Mouse (Mus musculus): ENCODE results near the gene Ip6k2. TPM values are rescaled to one million over a fixed set of nuclear protein-coding genes. Genes with fewer than 3 reads are reported as not detected.

Gene Ip6k2
- 18.0 TPM for polyA plus RNA-seq (2017; shearing (Covaris generic))

DNA sequence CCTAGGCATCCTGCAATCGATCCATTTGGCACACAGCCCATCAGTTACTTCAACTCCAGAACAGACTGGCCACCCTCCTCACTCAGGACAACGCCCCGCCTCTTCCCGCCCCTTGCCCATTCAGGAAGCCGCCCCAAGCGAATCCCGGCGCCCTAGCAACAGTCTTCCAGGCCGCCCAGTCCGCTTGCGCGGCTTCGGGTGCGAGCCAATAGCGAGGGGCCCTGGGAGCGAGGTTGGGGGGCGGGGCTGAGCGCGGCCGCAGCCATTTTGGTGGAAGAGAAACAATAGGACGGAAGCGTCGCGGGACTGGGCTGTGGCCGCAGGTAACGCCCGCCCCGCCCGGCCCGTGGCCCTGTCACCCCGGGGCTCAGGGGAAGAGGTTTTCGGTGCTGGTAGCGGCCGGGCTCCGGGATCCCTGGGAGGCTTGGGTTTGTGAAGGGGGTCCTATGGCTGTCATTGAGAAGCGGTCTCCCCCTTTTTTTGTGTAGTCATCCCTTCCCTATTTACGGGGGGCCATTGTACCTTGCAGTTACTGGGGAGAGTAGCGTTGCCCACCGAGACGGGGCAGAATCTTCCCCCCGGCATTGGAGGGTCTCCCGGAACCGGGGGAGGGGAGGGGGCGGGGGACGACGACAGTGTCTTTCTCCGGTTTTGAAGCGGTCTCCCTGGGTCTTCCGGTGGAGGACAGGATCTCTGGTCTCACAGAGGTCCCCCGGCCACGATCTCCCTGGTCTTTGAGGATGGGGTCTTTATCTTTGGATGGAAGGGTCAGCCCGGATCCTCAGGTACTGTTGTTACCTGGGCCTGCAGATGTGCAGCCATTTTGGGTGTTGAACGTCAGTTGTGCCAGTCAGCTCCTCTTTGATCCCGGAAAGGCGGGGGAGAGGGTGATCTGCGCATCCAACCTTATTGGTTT is at the start of gene Ip6k2:
TSS of gene Ip6k2 (plus strand) at position 249 of the 916 bp plus-strand sequence.

DNA sequence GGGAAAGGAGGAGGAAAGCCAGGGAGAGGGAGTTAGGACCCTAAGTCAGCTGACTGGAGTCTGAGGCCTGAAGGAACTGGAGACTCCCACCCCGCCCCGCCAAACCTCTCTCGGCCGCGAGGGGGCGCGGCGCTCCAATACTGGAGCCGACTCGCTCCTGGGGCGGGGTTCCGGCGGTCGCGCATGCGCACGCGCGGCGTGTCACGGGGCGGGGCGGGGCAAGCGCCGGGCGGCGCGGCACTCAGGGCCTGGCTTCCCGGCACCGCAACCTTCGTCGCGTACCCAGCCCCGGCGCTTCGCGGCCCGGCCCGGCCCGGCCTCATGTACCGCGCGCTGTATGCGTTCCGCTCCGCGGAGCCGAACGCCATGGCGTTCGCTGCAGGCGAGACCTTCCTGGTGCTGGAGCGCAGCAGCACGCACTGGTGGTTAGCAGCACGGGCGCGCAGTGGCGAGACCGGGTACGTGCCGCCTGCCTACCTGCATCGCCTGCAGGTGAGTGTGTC is 24.6 kb downstream of the Ip6k2 start, which contains the start of gene Nckipsd:
TSS of gene Nckipsd (plus strand) at position 206 of the 503 bp plus-strand sequence.

GRCm38 (mm10) chr9:108825820-108826699 is 42.5 kb downstream of the Ip6k2 start, which contains the start of gene Celsr3:
Celsr3 (plus strand) TSS chr9:108826320.

GRCm38 (mm10) chr9:108852976-108853375 is 69.4 kb downstream of the Ip6k2 start, which contains the start of gene Slc26a6:
Slc26a6 (plus strand) TSS chr9:108853283.

Other genes starting within 250 kb of the Ip6k2 start
- 122 TPM for gene Impdh2, start 223.5 kb upstream of the Ip6k2 start, polyA plus RNA-seq (2017; shearing (Covaris generic))
- 77.9 TPM for gene Ndufaf3, start 216.4 kb upstream of the Ip6k2 start, polyA plus RNA-seq (2017; shearing (Covaris generic))
- 131 TPM for gene Dalrd3, start 213.9 kb upstream of the Ip6k2 start, polyA plus RNA-seq (2017; shearing (Covaris generic))
- 90.3 TPM for gene Wdr6, start 205.1 kb upstream of the Ip6k2 start, polyA plus RNA-seq (2017; shearing (Covaris generic))
- 16.3 TPM for gene P4htm, start 186.1 kb upstream of the Ip6k2 start, polyA plus RNA-seq (2017; shearing (Covaris generic))
- gene Arih2, start 134.4 kb upstream of the Ip6k2 start, polyA plus RNA-seq (2017; shearing (Covaris generic)) = 54.4 TPM
- 68.6 TPM for gene Slc25a20, start 121.7 kb upstream of the Ip6k2 start, polyA plus RNA-seq (2017; shearing (Covaris generic))
- gene Prkar2a, start 94.5 kb upstream of the Ip6k2 start, polyA plus RNA-seq (2017; shearing (Covaris generic)) = 3.9 TPM
- 3.8 TPM for gene Nckipsd, start 24.6 kb downstream of the Ip6k2 start, polyA plus RNA-seq (2017; shearing (Covaris generic))
- 0.45 TPM for gene Celsr3, start 42.5 kb downstream of the Ip6k2 start, polyA plus RNA-seq (2017; shearing (Covaris generic))
- gene Slc26a6, start 69.5 kb downstream of the Ip6k2 start, polyA plus RNA-seq (2017; shearing (Covaris generic)) = 19.0 TPM
- gene Tmem89, start 130.8 kb downstream of the Ip6k2 start, polyA plus RNA-seq (2017; shearing (Covaris generic)) = not detected
- gene Uqcrc1, start 152.8 kb downstream of the Ip6k2 start, polyA plus RNA-seq (2017; shearing (Covaris generic)) = 384 TPM
- gene Col7a1, start 169.8 kb downstream of the Ip6k2 start, polyA plus RNA-seq (2017; shearing (Covaris generic)) = 0.61 TPM
- gene Ucn2, start 202.2 kb downstream of the Ip6k2 start, polyA plus RNA-seq (2017; shearing (Covaris generic)) = not detected
- 8.2 TPM for gene Pfkfb4, start 208.0 kb downstream of the Ip6k2 start, polyA plus RNA-seq (2017; shearing (Covaris generic))